Mouse (Mus musculus) G1E (cell line): ENCODE measurements around the gene Zar1l.

Experiments
- CTCF ChIP-seq: IDR thresholded peaks from 2 replicates; pipeline ENCODE4 v1.5.1; 2012; ENCODE audit warnings: low read depth, low read length, inconsistent platforms, mixed read lengths
- TAL1 ChIP-seq: conservative IDR thresholded peaks from 2 replicates; pipeline ENCODE4 v1.6.1; 2012; ENCODE audit warnings: low read depth, low read length, inconsistent platforms, mixed read lengths

DNA sequence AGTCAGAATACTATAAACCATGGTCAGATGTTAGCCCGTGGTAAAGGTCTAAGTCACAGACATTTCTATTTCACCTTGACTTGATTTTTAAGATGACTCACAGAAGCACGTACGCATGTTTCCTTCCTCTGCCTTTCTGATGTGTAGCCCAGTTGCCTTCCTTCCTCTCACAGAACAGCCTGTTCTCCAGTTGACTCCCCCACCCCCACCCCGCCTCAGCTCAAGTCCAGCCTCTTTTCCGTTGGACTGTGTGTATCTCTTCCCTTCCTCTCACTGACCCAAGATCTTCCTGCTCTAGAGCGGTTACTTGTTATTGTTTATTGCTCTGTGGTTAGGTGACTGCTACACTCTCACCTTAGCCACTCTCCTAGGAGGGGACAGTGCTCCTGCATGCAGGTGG is 49.5 kb downstream of the Zar1l start:
- no peak for TF ChIP-seq CTCF
- TF ChIP-seq TAL1: no peak
